Mouse (Mus musculus) E14TG2a.4 (cell line): ENCODE results near the gene Tmf1.

Experiments
- H3K27me3 ChIP-seq: 2 replicates; pipeline ENCODE4 v1.6.1; 2014; ENCODE audit warnings: low read length, control low read depth; ENCODE audit not compliant: insufficient read depth
- H3K36me3 ChIP-seq: 2 replicates; pipeline ENCODE4 v1.6.1; 2014; ENCODE audit warnings: low read length, control low read depth; ENCODE audit not compliant: insufficient read depth
- H3K4me1 ChIP-seq: replicated peaks from 2 replicates; pipeline ENCODE4 v1.6.1; 2014; ENCODE audit warnings: low read depth, low read length, control low read depth
- H3K4me3 ChIP-seq: replicated peaks from 2 replicates; pipeline ENCODE4 v1.5.1; 2014; ENCODE audit warnings: mild to moderate bottlenecking, low read length
- H3K9me3 ChIP-seq: 2 replicates; pipeline ENCODE4 v1.6.1; 2014; ENCODE audit warnings: low read length, control low read depth
- CTCF ChIP-seq: conservative IDR thresholded peaks from 2 replicates; pipeline ENCODE4 v1.5.1; 2014; ENCODE audit warnings: low read length
- NANOG ChIP-seq: IDR thresholded peaks from 2 replicates; pipeline ENCODE4 v1.6.1; 2014; ENCODE audit warnings: borderline replicate concordance, low read length, mixed read lengths
- POU5F1 ChIP-seq: IDR thresholded peaks from 2 replicates; pipeline ENCODE4 v1.6.1; 2014; ENCODE audit warnings: low read length, borderline replicate concordance

Tmf1 gene

DNA sequence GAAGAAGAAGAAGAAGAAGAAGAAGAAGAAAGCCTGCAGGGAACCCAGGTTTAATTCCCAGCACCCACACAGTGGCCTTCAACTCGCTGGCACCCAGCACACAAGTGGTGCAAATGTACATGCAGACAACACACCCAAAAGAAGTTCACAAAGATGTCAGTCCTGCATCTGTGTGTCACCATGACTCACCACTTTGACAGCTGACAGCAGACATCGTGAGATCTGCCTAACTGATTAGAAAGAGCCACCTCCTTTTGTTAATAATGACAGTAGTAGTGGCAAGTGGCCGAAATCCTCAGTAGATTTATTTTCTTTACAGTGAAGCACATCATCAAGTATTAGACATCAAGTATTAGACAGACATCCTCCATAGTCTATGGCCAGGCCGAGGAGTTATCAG, 28.2 kb upstream of the Tmf1 start:
- no peaks in the 10 kb centered on the region for H3K27me3 ChIP-seq
- TF ChIP-seq POU5F1 = no peak
- TF ChIP-seq CTCF = no peak
- TF ChIP-seq NANOG = no peak
- H3K36me3 ChIP-seq = peaks cover 6% of the 10 kb centered on the region; the same call in 1 of the 2 replicates
- H3K9me3 ChIP-seq = no peaks in the 10 kb centered on the region
- peaks cover 79% of the 10 kb centered on the region for H3K4me1 ChIP-seq
- H3K4me3 ChIP-seq = no peak overlapping the region

DNA sequence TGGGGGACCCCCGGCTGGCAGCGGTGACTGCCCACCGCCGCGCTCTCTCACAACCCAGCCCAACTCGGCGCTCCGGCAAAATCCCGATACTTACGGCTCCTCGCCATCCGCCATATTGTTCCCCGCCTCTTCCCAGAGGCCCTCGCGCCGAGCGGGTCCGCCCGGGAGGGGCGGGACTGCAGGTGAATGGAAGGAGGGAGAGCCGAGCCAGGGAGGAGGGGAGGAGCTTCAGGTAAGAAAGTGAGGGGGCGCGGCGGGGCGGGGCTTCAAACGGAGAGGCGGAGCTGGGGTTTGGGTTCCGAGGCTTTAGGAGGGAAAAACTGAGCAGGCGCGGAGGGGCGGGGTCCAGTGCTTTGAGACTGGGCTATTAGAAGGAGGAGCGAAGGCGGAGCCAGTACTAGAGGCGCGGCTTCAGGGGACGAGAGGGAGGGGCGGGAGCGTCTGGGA, 26.5 kb upstream of the Tmf1 start, which contains the start of gene Uba3:
Gene Uba3 (minus strand): TSS at position 209 of the 447 bp plus-strand sequence.
- Histone ChIP-seq H3K9me3 (no peaks in the 10 kb centered on the region), H3K36me3 (peaks cover 19% of the 10 kb centered on the region), H3K27me3 (no peaks in the 10 kb centered on the region), H3K4me1 (peaks cover 82% of the 10 kb centered on the region), H3K4me3 (peak within 1 kb of the TSS; percentile 98)
- TF ChIP-seq NANOG (no peak), CTCF (no peak), POU5F1 (no peak)

DNA sequence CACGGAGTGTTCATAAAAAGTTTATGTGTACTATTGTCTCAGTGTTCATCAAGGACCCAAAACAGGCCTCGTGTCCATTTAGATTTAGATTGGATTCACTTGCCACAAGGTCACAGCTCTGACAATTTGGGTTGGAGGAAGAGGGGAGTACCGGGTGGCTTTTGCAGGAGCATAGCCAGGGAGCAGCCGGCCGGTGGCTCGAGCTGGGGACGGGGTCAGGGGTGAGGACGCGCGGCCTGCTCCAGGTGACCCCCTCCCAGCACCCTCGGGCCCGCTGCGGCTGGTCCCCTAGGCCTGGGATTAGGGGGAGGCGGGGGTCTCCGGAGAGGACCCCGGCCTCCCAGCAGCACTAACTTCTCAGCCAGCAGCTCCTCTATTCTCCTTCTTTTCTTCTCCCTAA, 26.0 kb upstream of the Tmf1 start:
- Histone ChIP-seq H3K27me3 (no peaks in the 10 kb centered on the region), H3K9me3 (no peaks in the 10 kb centered on the region), H3K36me3 (peaks cover 24% of the 10 kb centered on the region), H3K4me1 (peaks cover 80% of the 10 kb centered on the region), H3K4me3 (peak overlapping the region; percentile 98)
- no peak for TF ChIP-seq CTCF

DNA sequence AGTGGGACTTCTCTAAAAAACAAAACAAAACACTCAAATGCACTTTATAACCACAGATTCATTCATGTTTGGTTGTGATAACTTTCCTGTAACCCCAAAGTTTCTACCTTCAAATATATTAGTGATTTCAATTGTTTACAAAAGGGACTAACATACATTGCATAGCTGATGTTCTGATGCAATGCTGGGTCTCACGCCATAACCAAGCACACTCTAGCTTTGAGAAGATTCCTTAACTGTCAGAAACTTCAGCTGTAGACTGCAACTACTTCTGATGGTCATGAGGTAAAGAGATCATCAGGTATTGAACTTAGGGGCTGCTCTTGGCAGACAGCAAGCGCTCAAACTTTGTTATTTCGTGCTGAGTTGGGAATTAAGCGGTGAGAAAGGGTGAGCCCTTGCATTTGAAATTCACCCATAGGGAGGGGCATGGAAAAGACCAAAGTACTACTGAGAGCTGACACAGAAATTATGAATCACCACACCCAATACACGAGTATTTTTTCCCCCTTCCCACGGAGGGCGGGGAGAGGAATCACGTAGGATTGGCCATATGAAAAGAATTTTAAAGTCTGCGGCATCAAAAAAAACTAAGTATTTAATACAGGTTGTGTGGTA, 25.4 kb upstream of the Tmf1 start:
- no peaks in the 10 kb centered on the region for H3K27me3 ChIP-seq
- TF ChIP-seq CTCF (no peak), POU5F1 (no peak), NANOG (no peak)
- H3K9me3 ChIP-seq = no peaks in the 10 kb centered on the region
- peaks cover 74% of the 10 kb centered on the region for H3K4me1 ChIP-seq
- peak overlapping the region; percentile 98 for H3K4me3 ChIP-seq
- H3K36me3 ChIP-seq = peaks cover 26% of the 10 kb centered on the region

DNA sequence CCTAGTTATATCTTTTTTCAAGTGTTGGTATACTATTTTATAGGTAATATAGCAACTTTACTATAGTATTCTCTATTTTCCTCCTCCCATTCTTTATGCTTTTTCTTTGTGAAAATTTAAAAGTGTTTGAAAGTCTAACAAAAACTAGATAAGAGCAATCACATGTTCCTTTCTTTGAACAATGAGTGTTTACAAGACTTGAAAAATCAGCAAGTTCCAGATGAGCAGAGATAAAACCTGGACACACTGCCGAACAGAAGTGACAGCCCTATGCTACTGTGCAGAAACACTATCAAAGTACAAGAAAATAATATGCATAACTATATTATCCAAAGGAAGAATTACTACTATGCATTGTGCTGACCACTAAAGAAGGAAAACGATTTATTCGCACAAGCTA, 23.6 kb upstream of the Tmf1 start:
- no peaks in the 10 kb centered on the region for H3K27me3 ChIP-seq
- no peak for TF ChIP-seq POU5F1
- TF ChIP-seq CTCF = no peak
- TF ChIP-seq NANOG = no peak
- H3K36me3 ChIP-seq = peaks cover 41% of the 10 kb centered on the region
- H3K4me1 ChIP-seq = peaks cover 56% of the 10 kb centered on the region
- H3K4me3 ChIP-seq = no peak overlapping the region
- no peaks in the 10 kb centered on the region for H3K9me3 ChIP-seq

DNA sequence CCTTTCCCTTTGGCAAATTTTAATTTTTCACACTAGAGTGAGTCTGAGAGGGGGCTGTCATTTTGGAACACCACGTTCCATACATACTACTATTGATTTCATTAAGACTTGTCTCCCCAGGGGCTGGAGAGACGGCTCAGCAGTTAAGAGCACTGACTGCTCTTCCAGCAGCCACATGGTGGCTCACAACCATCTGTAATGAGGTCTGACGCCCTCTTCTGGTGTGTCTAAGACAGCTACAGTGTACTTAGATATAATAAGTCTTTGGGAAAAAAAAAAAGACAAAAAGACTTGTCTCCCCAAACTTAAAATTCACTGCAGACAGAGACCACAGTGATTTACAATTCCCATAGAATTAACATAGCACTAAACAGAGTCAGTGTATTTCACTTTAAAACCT, 21.5 kb upstream of the Tmf1 start:
- H3K36me3 ChIP-seq = peaks cover 61% of the 10 kb centered on the region
- H3K9me3 ChIP-seq = no peaks in the 10 kb centered on the region
- peaks cover 41% of the 10 kb centered on the region for H3K4me1 ChIP-seq
- TF ChIP-seq POU5F1 = no peak
- TF ChIP-seq CTCF = peak; percentile 13; the same call in 1 of the 2 replicates
- no peaks in the 10 kb centered on the region for H3K27me3 ChIP-seq
- no peak overlapping the region for H3K4me3 ChIP-seq

DNA sequence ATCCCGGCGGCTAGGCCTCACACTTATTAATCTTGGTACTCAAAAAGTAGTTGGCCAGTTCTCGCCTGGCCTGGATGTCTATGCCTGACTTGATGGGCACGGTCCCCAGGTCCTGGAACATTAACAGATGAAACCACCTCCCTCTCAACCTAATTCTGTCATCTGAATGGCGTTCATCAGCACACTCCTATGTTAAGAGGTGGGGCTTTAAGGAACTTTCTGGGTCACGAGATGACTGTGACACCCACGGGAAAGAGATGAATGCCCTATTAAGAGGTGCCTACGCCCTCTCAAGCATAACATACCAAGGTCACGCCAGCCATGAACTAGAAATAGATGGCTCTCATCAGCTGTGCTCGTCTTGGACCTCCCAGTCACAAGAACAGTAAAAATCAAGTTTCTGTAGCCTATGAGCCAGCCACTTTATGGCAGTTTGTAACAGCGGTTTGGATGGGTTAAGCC, 476 bp upstream of the Tmf1 start:
- no peak; the same call in 1 of the 2 replicates for TF ChIP-seq NANOG
- TF ChIP-seq POU5F1 = no peak
- no peak for TF ChIP-seq CTCF
- no peaks in the 10 kb centered on the region for H3K9me3 ChIP-seq
- peak overlapping the region; percentile 96 for H3K4me3 ChIP-seq
- peaks cover 48% of the 10 kb centered on the region for H3K36me3 ChIP-seq
- H3K4me1 ChIP-seq = peaks cover 31% of the 10 kb centered on the region
- no peaks in the 10 kb centered on the region for H3K27me3 ChIP-seq

DNA sequence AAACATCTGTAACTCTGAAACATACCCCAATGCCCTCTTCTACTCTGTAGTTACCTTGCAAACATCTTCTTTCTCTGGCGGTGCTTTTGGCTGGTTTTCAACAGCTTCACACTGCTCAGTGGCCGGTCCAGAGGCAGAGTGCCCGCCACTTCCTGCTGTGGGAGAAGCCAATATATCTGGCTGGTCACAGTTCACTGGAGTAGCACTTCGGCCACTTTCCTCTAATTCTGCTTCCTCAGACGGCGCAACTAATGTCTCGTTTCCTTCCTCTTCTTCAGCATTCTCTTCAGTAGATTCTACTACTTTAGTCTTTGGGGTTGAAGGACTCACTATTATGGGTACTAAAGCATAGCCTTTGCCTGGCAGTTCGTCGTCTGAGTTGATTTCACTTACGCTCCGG, 3.2 kb downstream of the Tmf1 start:
- peaks cover 46% of the 10 kb centered on the region for H3K36me3 ChIP-seq
- no peak overlapping the region for H3K4me3 ChIP-seq
- peaks cover 31% of the 10 kb centered on the region for H3K4me1 ChIP-seq
- no peak for TF ChIP-seq CTCF
- no peak for TF ChIP-seq NANOG
- TF ChIP-seq POU5F1 = no peak
- no peaks in the 10 kb centered on the region for H3K27me3 ChIP-seq
- H3K9me3 ChIP-seq = no peaks in the 10 kb centered on the region

DNA sequence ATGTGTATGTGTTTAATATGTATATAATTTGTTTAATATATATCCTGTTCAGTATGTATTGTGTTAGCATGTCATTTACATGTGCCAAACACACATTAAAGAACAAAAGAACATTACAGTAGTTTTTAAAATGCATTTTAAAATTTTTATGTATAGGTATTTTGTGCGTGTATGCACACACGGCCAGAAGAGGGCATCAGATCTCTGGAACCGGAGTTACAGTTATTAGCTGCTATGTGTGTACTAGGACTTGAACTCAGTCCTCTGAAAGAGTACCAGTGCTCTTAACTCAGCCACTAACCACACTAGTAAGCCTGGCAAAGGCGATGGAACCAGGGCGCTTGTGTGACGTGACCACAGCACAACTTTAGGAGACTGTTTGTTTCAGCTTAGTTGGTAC, 28.8 kb downstream of the Tmf1 start:
- TF ChIP-seq NANOG = no peak
- TF ChIP-seq POU5F1 = no peak
- no peak; the same call in 1 of the 2 replicates for TF ChIP-seq CTCF
- H3K9me3 ChIP-seq = no peaks in the 10 kb centered on the region
- H3K4me1 ChIP-seq = peaks cover 33% of the 10 kb centered on the region
- H3K36me3 ChIP-seq = peaks cover 5% of the 10 kb centered on the region; the same call in 1 of the 2 replicates
- H3K4me3 ChIP-seq = no peak overlapping the region
- H3K27me3 ChIP-seq = peaks cover 7% of the 10 kb centered on the region; the same call in 1 of the 2 replicates
